Mouse (Mus musculus) MEL (cell line): ENCODE data around the gene Ptpra.

ENCODE experiments used
- E2F4 ChIP-seq: IDR thresholded peaks from 2 replicates; pipeline ENCODE4 v1.6.1; 2011; ENCODE audit warnings: low read depth, low read length, improper control_type of control experiment, borderline replicate concordance
- EP300 ChIP-seq, 2 experiments: IDR thresholded peaks; 2 replicates each; pipeline ENCODE4 v1.6.1; 2011; ENCODE audit warnings: improper control_type of control experiment in 2 of 2, low read length in 2 of 2, low read depth in 1 of 2, mild to moderate bottlenecking in 1 of 2
- GABPA ChIP-seq: IDR thresholded peaks from 2 replicates; pipeline ENCODE4 v1.6.1; 2012; ENCODE audit warnings: low read depth, mild to moderate bottlenecking, inconsistent platforms, low read length, improper control_type of control experiment, moderate library complexity
- MAX ChIP-seq: IDR thresholded peaks from 2 replicates; pipeline ENCODE4 v1.6.1; 2011; ENCODE audit warnings: low read length, improper control_type of control experiment
- MEF2A ChIP-seq: IDR thresholded peaks from 2 replicates; pipeline ENCODE4 v1.6.1; 2014; ENCODE audit warnings: low read depth, mild to moderate bottlenecking, inconsistent platforms, low read length, improper control_type of control experiment; ENCODE audit not compliant: poor library complexity, insufficient replicate concordance, severe bottlenecking; ENCODE audit errors: extremely low read depth
- MXI1 ChIP-seq: IDR thresholded peaks from 2 replicates; pipeline ENCODE4 v1.6.1; 2011; ENCODE audit warnings: mild to moderate bottlenecking, low read depth, low read length, improper control_type of control experiment
- MYB ChIP-seq: IDR thresholded peaks from 2 replicates; pipeline ENCODE4 v1.6.1; 2011; ENCODE audit warnings: mild to moderate bottlenecking, low read depth, low read length, improper control_type of control experiment
- NELFE ChIP-seq: IDR thresholded peaks from 2 replicates; pipeline ENCODE4 v1.6.1; 2011; ENCODE audit warnings: low read depth, low read length, improper control_type of control experiment
- POLR2A ChIP-seq, 2 experiments: IDR thresholded peaks; 2 replicates each; pipeline ENCODE4 v1.6.1; 2011 to 2012; ENCODE audit warnings: low read length in 2 of 2, mild to moderate bottlenecking in 2 of 2, control low read depth in 1 of 2, improper control_type of control experiment in 1 of 2, low read depth in 1 of 2, moderate library complexity in 1 of 2; ENCODE audit not compliant: control insufficient read depth in 1 of 2, insufficient read depth in 1 of 2, poor library complexity in 1 of 2
- SIN3A ChIP-seq: IDR thresholded peaks from 2 replicates; pipeline ENCODE4 v1.6.1; 2012; ENCODE audit warnings: low read length, improper control_type of control experiment, inconsistent platforms
- ZNF384 ChIP-seq: IDR thresholded peaks from 2 replicates; pipeline ENCODE4 v1.6.1; 2012; ENCODE audit warnings: low read depth, mild to moderate bottlenecking, inconsistent platforms, low read length, improper control_type of control experiment

DNA sequence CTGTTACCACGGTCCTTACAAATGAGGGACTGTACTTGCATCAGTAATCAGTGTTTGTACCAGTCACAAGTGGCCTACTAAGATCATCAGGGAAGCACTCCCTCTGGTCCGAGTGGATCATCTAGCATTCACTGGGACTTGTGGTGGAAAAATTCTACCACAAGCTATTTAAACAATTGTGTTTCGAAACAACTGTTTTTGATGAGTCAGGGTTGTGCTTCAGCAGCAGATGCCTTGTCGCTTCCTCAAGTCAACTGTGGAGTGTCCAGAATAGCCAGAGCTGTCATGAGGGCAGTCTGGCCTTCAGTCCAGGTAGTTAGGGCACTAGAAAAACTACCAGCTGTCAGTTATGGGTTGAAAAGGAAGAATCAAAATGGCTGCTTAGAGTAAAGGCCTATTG lies 38.5 kb downstream of the Ptpra start:
- TF ChIP-seq NELFE (no peak), EP300 (IDR thresholded peaks at IDR 0.05; ENCODE audit: low read depth in 1 of 2, low read length in 2 of 2) (no peak), MYB (no peak), MAX (no peak), ZNF384 (no peak), SIN3A (no peak), MEF2A (no peak), POLR2A (IDR thresholded peaks at IDR 0.05; ENCODE audit: control insufficient read depth in 1 of 2, insufficient read depth in 1 of 2, low read depth in 1 of 2, low read length in 2 of 2, poor library complexity in 1 of 2) (no peak), E2F4 (no peak), MXI1 (no peak), GABPA (no peak)
